23 mouse cellular contexts compared by ENCODE assay signal in genomic region chr5:30734666-30735065, GRCm38 (mm10). TPM values are rescaled to one million over a fixed set of nuclear protein-coding genes. Genes with fewer than 3 reads are reported as not detected.
DNase-seq lines count a peak whose midpoint lies in the region; ATAC-seq and TF ChIP-seq lines count a peak whose summit lies in the region.
"Had no signal": no experiment of that assay in that cellular context is flagged by ENCODE, and none has a peak within 500 bp of the region (broad histone marks: within the 10 kb centered on the region; RNA-seq: fewer than 3 reads in every experiment).

No protein-coding gene starts in this region.

- no peak overlapping the region for H3K9ac ChIP-seq in limb, embryonic 11.5 days (ENCODE audit: low read length)
- no peak overlapping the region for H3K9ac ChIP-seq in embryonic facial prominence, embryonic 15.5 days
- H3K9ac ChIP-seq in limb, embryonic 14.5 days (ENCODE audit: low read depth, low read length, severe bottlenecking): no peak overlapping the region
- H3K9ac ChIP-seq in heart, adult 2 months (ENCODE audit: low read depth, low read length): no peak overlapping the region
- H3K9ac ChIP-seq: forebrain, embryonic 12.5 days; heart, embryonic 15.5 days; hindbrain, embryonic 12.5 days had no signal

- no peak overlapping the region for H3K27ac ChIP-seq in limb, embryonic 11.5 days (replicated peaks; ENCODE audit: low read depth, low read length)
- H3K27ac ChIP-seq in limb, embryonic 10.5 days: no peak overlapping the region
- no peak overlapping the region for H3K27ac ChIP-seq in embryonic facial prominence, embryonic 15.5 days (replicated peaks)
- 0 out of 2 replicates have a peak overlapping the region, but pooled peaks have one; percentile 26 for H3K27ac ChIP-seq in limb, embryonic 14.5 days (replicated peaks; ENCODE audit: low read depth, low read length)
- no peak overlapping the region for H3K27ac ChIP-seq in heart, adult 2 months
- H3K27ac ChIP-seq: heart, embryonic 15.5 days; hindbrain, embryonic 12.5 days had no signal

- no peak for TF ChIP-seq EP300 in heart, adult 2 months (IDR thresholded peaks at IDR 0.05; ENCODE audit: insufficient read depth, low read depth, low read length)

- 42% methylated on average over 4 of the region's 4 CpGs for WGBS in limb, embryonic 11.5 days
- WGBS in limb, embryonic 10.5 days: 49% methylated on average over 4 of the region's 4 CpGs
- 43% methylated on average over 4 of the region's 4 CpGs for WGBS in embryonic facial prominence, embryonic 15.5 days
- WGBS in limb, embryonic 14.5 days: 34% methylated on average over 4 of the region's 4 CpGs
- WGBS in heart, adult 2 months: 61% methylated on average over 4 of the region's 4 CpGs

- no peaks in the 10 kb centered on the region for H3K27me3 ChIP-seq in limb, embryonic 11.5 days (ENCODE audit: control insufficient read depth, insufficient read depth, low read length)
- H3K27me3 ChIP-seq in limb, embryonic 10.5 days (ENCODE audit: low read depth, poor library complexity, severe bottlenecking): no peaks in the 10 kb centered on the region
- no peaks in the 10 kb centered on the region for H3K27me3 ChIP-seq in embryonic facial prominence, embryonic 15.5 days
- no peaks in the 10 kb centered on the region for H3K27me3 ChIP-seq in limb, embryonic 14.5 days (ENCODE audit: control insufficient read depth, insufficient read depth, low read length)
- H3K27me3 ChIP-seq in heart, adult 2 months (ENCODE audit: control insufficient read depth, insufficient read depth, low read length): no peaks in the 10 kb centered on the region
- H3K27me3 ChIP-seq: forebrain, embryonic 12.5 days; hindbrain, embryonic 12.5 days had no signal

- H3K36me3 ChIP-seq in limb, embryonic 11.5 days (ENCODE audit: control insufficient read depth, insufficient read depth, low read length): no peaks in the 10 kb centered on the region
- no peaks in the 10 kb centered on the region for H3K36me3 ChIP-seq in limb, embryonic 10.5 days
- no peaks in the 10 kb centered on the region for H3K36me3 ChIP-seq in embryonic facial prominence, embryonic 15.5 days
- H3K36me3 ChIP-seq in limb, embryonic 14.5 days (ENCODE audit: control insufficient read depth, insufficient read depth, low read length): no peaks in the 10 kb centered on the region
- H3K36me3 ChIP-seq in heart, adult 2 months (ENCODE audit: control insufficient read depth, insufficient read depth, low read length): no peaks in the 10 kb centered on the region
- H3K36me3 ChIP-seq: heart, embryonic 15.5 days had no signal

- intact Hi-C loops in heart, adult 2 months (cut with DNase I): no loop called here

- no peak overlapping the region for H3K4me2 ChIP-seq in limb, embryonic 11.5 days (ENCODE audit: low read depth, severe bottlenecking)
- no peak overlapping the region for H3K4me2 ChIP-seq in embryonic facial prominence, embryonic 15.5 days (replicated peaks)
- no peak overlapping the region for H3K4me2 ChIP-seq in limb, embryonic 14.5 days (replicated peaks; ENCODE audit: low read depth, low read length, severe bottlenecking)
- H3K4me2 ChIP-seq: forebrain, embryonic 12.5 days; heart, embryonic 11.5 days; heart, embryonic 15.5 days; hindbrain, embryonic 12.5 days had no signal

- H3K4me1 ChIP-seq in limb, embryonic 11.5 days (ENCODE audit: control insufficient read depth, insufficient read depth, low read length): no peaks in the 10 kb centered on the region
- H3K4me1 ChIP-seq in limb, embryonic 10.5 days: peaks cover 31% of the 10 kb centered on the region
- H3K4me1 ChIP-seq in embryonic facial prominence, embryonic 15.5 days: peaks cover 31% of the 10 kb centered on the region
- 0 out of 2 replicates have a peak, but pooled peaks cover 11% of the 10 kb centered on the region for H3K4me1 ChIP-seq in limb, embryonic 14.5 days (ENCODE audit: control insufficient read depth, insufficient read depth, low read length)
- no peaks in the 10 kb centered on the region for H3K4me1 ChIP-seq in heart, adult 2 months (ENCODE audit: control insufficient read depth, insufficient read depth, low read length)

- H3K79me2 ChIP-seq in heart, adult 2 months (replicated peaks; ENCODE audit: control insufficient read depth, insufficient read depth, low read length): no peaks in the 10 kb centered on the region

- ATAC-seq in limb, embryonic 11.5 days (ENCODE audit: insufficient number of reproducible peaks, low FRiP score, low TSS enrichment, low read depth): no peak
- 0 out of 2 replicates have a peak, but pooled peaks have one; percentile 26 for ATAC-seq in embryonic facial prominence, embryonic 15.5 days (ENCODE audit: insufficient number of reproducible peaks, low FRiP score, low TSS enrichment, low read depth)
- peak; percentile 68 for ATAC-seq in limb, embryonic 14.5 days (ENCODE audit: low FRiP score, low read depth)
- ATAC-seq: activated CD4-positive, CD25-positive, alpha-beta regulatory T cell, adult 4 months; forebrain, embryonic 16.5 days; hindbrain, embryonic 16.5 days; inflammation-experienced regulatory T-cells, adult 6 months had no signal

- DNase-seq in limb, embryonic 11.5 days (ENCODE audit: low spot score): peak; percentile 23
- DNase-seq in limb, embryonic 10.5 days (ENCODE audit: low spot score): no peak
- DNase-seq in limb, embryonic 14.5 days (ENCODE audit: low spot score): no peak
- DNase-seq in ovary, postnatal 10 days (ENCODE audit: low spot score): no peak
- no peak for DNase-seq in heart, adult 2 months
- no peak for DNase-seq in cerebellum, postnatal 4 days (ENCODE audit: low spot score in 2 of 2)
- DNase-seq: adrenal gland, postnatal 14 days; cerebellum, adult 11-12 months; cerebellum, adult 9-10 months; cerebellum, postnatal 25 days; gastrocnemius, postnatal 10 days; heart, adult 18-20 months; heart, postnatal 36 days had no signal

- no peak overlapping the region for H3K4me3 ChIP-seq in limb, embryonic 11.5 days (ENCODE audit: low read depth, low read length)
- no peak overlapping the region for H3K4me3 ChIP-seq in limb, embryonic 10.5 days
- H3K4me3 ChIP-seq in embryonic facial prominence, embryonic 15.5 days (replicated peaks): no peak overlapping the region
- no peak overlapping the region for H3K4me3 ChIP-seq in limb, embryonic 14.5 days (replicated peaks; ENCODE audit: low read length)
- H3K4me3 ChIP-seq in heart, adult 2 months: no peak overlapping the region
- H3K4me3 ChIP-seq: forebrain, embryonic 12.5 days; heart, embryonic 15.5 days; hindbrain, embryonic 12.5 days had no signal

- H3K9me3 ChIP-seq in limb, embryonic 11.5 days (ENCODE audit: control insufficient read depth, low read length): no peaks in the 10 kb centered on the region
- H3K9me3 ChIP-seq in limb, embryonic 10.5 days (replicated peaks): no peaks in the 10 kb centered on the region
- no peaks in the 10 kb centered on the region for H3K9me3 ChIP-seq in embryonic facial prominence, embryonic 15.5 days (replicated peaks)
- H3K9me3 ChIP-seq in limb, embryonic 14.5 days (ENCODE audit: control insufficient read depth, low read length): no peaks in the 10 kb centered on the region
- H3K9me3 ChIP-seq: forebrain, embryonic 12.5 days; heart, embryonic 15.5 days; hindbrain, embryonic 12.5 days had no signal

- no peak for TF ChIP-seq POLR2A in limb, embryonic 14.5 days (IDR thresholded peaks at IDR 0.05; ENCODE audit: borderline replicate concordance, extremely low read depth, insufficient read depth, insufficient read length)
- TF ChIP-seq POLR2A in heart, adult 2 months (IDR thresholded peaks at IDR 0.05; ENCODE audit: insufficient read depth, low read depth, low read length): no peak

- TF ChIP-seq CTCF in heart, adult 2 months (IDR thresholded peaks at IDR 0.05): no peak

RNA-seq across cellular contexts. Expression of gene Dpysl5, which starts 23.3 kb away (rescaled TPM):
- 3.9 and 5.4 TPM in 2 replicates for polyA plus RNA-seq in limb, embryonic 11.5 days (2014; fragmentation: Nextera tagmentation; extraction: Ambion mirVana)
- polyA plus RNA-seq in limb, embryonic 10.5 days (2016; fragmentation: Nextera tagmentation; extraction: Ambion mirVana): 4.3 and 4.9 TPM in 2 replicates
- 9.8 and 13.9 TPM in 2 replicates for polyA plus RNA-seq in embryonic facial prominence, embryonic 15.5 days (2015; fragmentation: Nextera tagmentation; extraction: Ambion mirVana)
- polyA plus RNA-seq in limb, embryonic 14.5 days (2012; rRNA removed): 9.2 and 9.9 TPM in 2 replicates
- 4.6 and 5.8 TPM in 2 replicates for polyA plus RNA-seq in limb, embryonic 14.5 days (2014; fragmentation: Nextera tagmentation; extraction: Ambion mirVana)
- total RNA-seq in heart, adult 2 months (2021): 1 to 10 TPM in 1 of 2 experiments, under 1 TPM in 1; 0.61 to 1.3 TPM
- polyA plus RNA-seq in heart, adult 2 months (2012; rRNA removed): 0.82 and 1.1 TPM in 2 replicates
- total RNA-seq: MEL had no signal
- polyA plus RNA-seq: activated CD4-positive, CD25-positive, alpha-beta regulatory T cell, adult 4 months had no signal
